Mouse (Mus musculus): Measurements from ENCODE around the gene Fig4. TPM values are rescaled to one million over a fixed set of nuclear protein-coding genes. Genes with fewer than 3 reads are reported as not detected.

Fig4 gene
- polyA plus RNA-seq, 1 experiment from 2014 or later: 36.4 TPM

- Histone ChIP-seq H3K4me1 (ENCODE audit: control insufficient read depth, insufficient read depth, low read length) (no peaks in the 10 kb centered on the region), H3K36me3 (ENCODE audit: control insufficient read depth, insufficient read depth, low read length) (no peaks in the 10 kb centered on the region), H3K9me3 (ENCODE audit: control insufficient read depth, low read length) (no peaks in the 10 kb centered on the region), H3K4me3 (ENCODE audit: low read depth, low read length) (no peak overlapping the region), H3K27me3 (ENCODE audit: control insufficient read depth, insufficient read depth, low read length) (no peaks in the 10 kb centered on the region), H3K27ac (ENCODE audit: low read depth, low read length) (no peak overlapping the region), H3K4me2 (ENCODE audit: low read depth, low read length) (no peak overlapping the region), H3K9ac (replicated peaks; ENCODE audit: low read depth, low read length) (no peak overlapping the region)
- 46% methylated on average over 6 of the region's 6 CpGs for WGBS
- no peak for ATAC-seq (ENCODE audit: low read depth)
Measured at GRCm38 (mm10) chr10:41280177-41280576, 22.9 kb downstream of the Fig4 start.

GRCm38 (mm10) chr10:41278808-41279207, 24.3 kb downstream of the Fig4 start:
- Histone ChIP-seq H3K4me2 (ENCODE audit: low read depth, low read length) (no peak overlapping the region), H3K27me3 (ENCODE audit: control insufficient read depth, insufficient read depth, low read length) (no peaks in the 10 kb centered on the region), H3K27ac (ENCODE audit: low read depth, low read length) (no peak overlapping the region), H3K4me1 (ENCODE audit: control insufficient read depth, insufficient read depth, low read length) (no peaks in the 10 kb centered on the region), H3K4me3 (ENCODE audit: low read depth, low read length) (no peak overlapping the region), H3K9ac (replicated peaks; ENCODE audit: low read depth, low read length) (no peak overlapping the region), H3K36me3 (ENCODE audit: control insufficient read depth, insufficient read depth, low read length) (no peaks in the 10 kb centered on the region), H3K9me3 (ENCODE audit: control insufficient read depth, low read length) (no peaks in the 10 kb centered on the region)
- no peak for ATAC-seq (ENCODE audit: low read depth)
- WGBS: 91% methylated on average over 1 of the region's 1 CpGs

- Histone ChIP-seq H3K9me3 (ENCODE audit: control insufficient read depth, low read length) (no peaks in the 10 kb centered on the region), H3K27me3 (ENCODE audit: control insufficient read depth, insufficient read depth, low read length) (no peaks in the 10 kb centered on the region), H3K4me3 (ENCODE audit: low read depth, low read length) (no peak overlapping the region), H3K36me3 (ENCODE audit: control insufficient read depth, insufficient read depth, low read length) (no peaks in the 10 kb centered on the region), H3K27ac (ENCODE audit: low read depth, low read length) (no peak overlapping the region), H3K9ac (replicated peaks; ENCODE audit: low read depth, low read length) (no peak overlapping the region), H3K4me2 (ENCODE audit: low read depth, low read length) (no peak overlapping the region), H3K4me1 (ENCODE audit: control insufficient read depth, insufficient read depth, low read length) (peaks cover 3% of the 10 kb centered on the region; the same call in 1 of the 2 replicates)
- WGBS: 80% methylated on average over 1 of the region's 1 CpGs
- no peak for ATAC-seq (ENCODE audit: low read depth)
Measured at GRCm38 (mm10) chr10:41274871-41275270, 28.2 kb downstream of the Fig4 start.

- Histone ChIP-seq H3K27me3 (ENCODE audit: control insufficient read depth, insufficient read depth, low read length) (no peaks in the 10 kb centered on the region), H3K4me1 (ENCODE audit: control insufficient read depth, insufficient read depth, low read length) (peaks cover 3% of the 10 kb centered on the region; the same call in 1 of the 2 replicates), H3K27ac (ENCODE audit: low read depth, low read length) (no peak overlapping the region), H3K9me3 (ENCODE audit: control insufficient read depth, low read length) (no peaks in the 10 kb centered on the region), H3K4me3 (ENCODE audit: low read depth, low read length) (no peak overlapping the region), H3K9ac (replicated peaks; ENCODE audit: low read depth, low read length) (no peak overlapping the region), H3K4me2 (ENCODE audit: low read depth, low read length) (no peak overlapping the region), H3K36me3 (ENCODE audit: control insufficient read depth, insufficient read depth, low read length) (no peaks in the 10 kb centered on the region)
- 50% methylated on average over 7 of the region's 7 CpGs for WGBS
- ATAC-seq (ENCODE audit: low read depth): no peak
Measured at GRCm38 (mm10) chr10:41271860-41272259, 31.2 kb downstream of the Fig4 start.

- Histone ChIP-seq H3K9me3 (ENCODE audit: control insufficient read depth, low read length) (no peaks in the 10 kb centered on the region), H3K36me3 (ENCODE audit: control insufficient read depth, insufficient read depth, low read length) (no peaks in the 10 kb centered on the region), H3K27ac (ENCODE audit: low read depth, low read length) (no peak overlapping the region), H3K9ac (replicated peaks; ENCODE audit: low read depth, low read length) (no peak overlapping the region), H3K4me2 (ENCODE audit: low read depth, low read length) (no peak overlapping the region), H3K4me1 (ENCODE audit: control insufficient read depth, insufficient read depth, low read length) (no peaks in the 10 kb centered on the region), H3K4me3 (ENCODE audit: low read depth, low read length) (no peak overlapping the region), H3K27me3 (ENCODE audit: control insufficient read depth, insufficient read depth, low read length) (no peaks in the 10 kb centered on the region)
- no peak for ATAC-seq (ENCODE audit: low read depth)
Measured at GRCm38 (mm10) chr10:41261889-41262288, 41.2 kb downstream of the Fig4 start.

GRCm38 (mm10) chr10:41261218-41261617, 41.8 kb downstream of the Fig4 start:
- Histone ChIP-seq H3K4me2 (ENCODE audit: low read depth, low read length) (no peak overlapping the region), H3K4me3 (ENCODE audit: low read depth, low read length) (no peak overlapping the region), H3K9me3 (ENCODE audit: control insufficient read depth, low read length) (no peaks in the 10 kb centered on the region), H3K9ac (replicated peaks; ENCODE audit: low read depth, low read length) (no peak overlapping the region), H3K4me1 (ENCODE audit: control insufficient read depth, insufficient read depth, low read length) (no peaks in the 10 kb centered on the region), H3K27ac (ENCODE audit: low read depth, low read length) (no peak overlapping the region), H3K27me3 (ENCODE audit: control insufficient read depth, insufficient read depth, low read length) (no peaks in the 10 kb centered on the region), H3K36me3 (ENCODE audit: control insufficient read depth, insufficient read depth, low read length) (no peaks in the 10 kb centered on the region)
- ATAC-seq (ENCODE audit: low read depth): no peak
- WGBS: 83% methylated on average over 1 of the region's 1 CpGs

GRCm38 (mm10) chr10:41260243-41261006, 42.6 kb downstream of the Fig4 start:
- no peak overlapping the region for H3K9ac ChIP-seq (replicated peaks; ENCODE audit: low read depth, low read length)
- H3K27ac ChIP-seq (ENCODE audit: low read depth, low read length): no peak overlapping the region
- H3K9me3 ChIP-seq (ENCODE audit: control insufficient read depth, low read length): no peaks in the 10 kb centered on the region
- WGBS: 39% methylated on average over 8 of the region's 8 CpGs
- H3K4me1 ChIP-seq (ENCODE audit: control insufficient read depth, insufficient read depth, low read length): no peaks in the 10 kb centered on the region
- no peak for ATAC-seq (ENCODE audit: low read depth)
- H3K4me2 ChIP-seq (ENCODE audit: low read depth, low read length): no peak overlapping the region
- H3K27me3 ChIP-seq (ENCODE audit: control insufficient read depth, insufficient read depth, low read length): no peaks in the 10 kb centered on the region
- H3K36me3 ChIP-seq (ENCODE audit: control insufficient read depth, insufficient read depth, low read length): no peaks in the 10 kb centered on the region
- H3K4me3 ChIP-seq (ENCODE audit: low read depth, low read length): no peak overlapping the region

- Histone ChIP-seq H3K4me2 (ENCODE audit: low read depth, low read length) (no peak overlapping the region), H3K36me3 (ENCODE audit: control insufficient read depth, insufficient read depth, low read length) (0 out of 2 replicates have a peak, but pooled peaks cover 3% of the 10 kb centered on the region)
- WGBS: 80% methylated on average over 5 of the region's 5 CpGs
Measured at GRCm38 (mm10) chr10:41250749-41251065, 52.4 kb downstream of the Fig4 start.

GRCm38 (mm10) chr10:41250045-41250748, 52.9 kb downstream of the Fig4 start:
- Histone ChIP-seq H3K9me3 (ENCODE audit: control insufficient read depth, low read length) (no peaks in the 10 kb centered on the region), H3K36me3 (ENCODE audit: control insufficient read depth, insufficient read depth, low read length) (0 out of 2 replicates have a peak, but pooled peaks cover 3% of the 10 kb centered on the region), H3K27me3 (ENCODE audit: control insufficient read depth, insufficient read depth, low read length) (no peaks in the 10 kb centered on the region), H3K4me3 (ENCODE audit: low read depth, low read length) (no peak overlapping the region), H3K4me2 (ENCODE audit: low read depth, low read length) (no peak overlapping the region), H3K27ac (ENCODE audit: low read depth, low read length) (no peak overlapping the region), H3K9ac (replicated peaks; ENCODE audit: low read depth, low read length) (no peak overlapping the region), H3K4me1 (ENCODE audit: control insufficient read depth, insufficient read depth, low read length) (no peaks in the 10 kb centered on the region)
- ATAC-seq (ENCODE audit: low read depth): no peak
- 58% methylated on average over 8 of the region's 8 CpGs for WGBS

More at GRCm38 (mm10) chr10:41250749-41251065, 52.4 kb downstream of the Fig4 start:
- no peaks in the 10 kb centered on the region for H3K4me1 ChIP-seq (ENCODE audit: control insufficient read depth, insufficient read depth, low read length)
- H3K9ac ChIP-seq (replicated peaks; ENCODE audit: low read depth, low read length): no peak overlapping the region
- ATAC-seq (ENCODE audit: low read depth): no peak
- H3K27ac ChIP-seq (ENCODE audit: low read depth, low read length): no peak overlapping the region
- no peaks in the 10 kb centered on the region for H3K9me3 ChIP-seq (ENCODE audit: control insufficient read depth, low read length)
- H3K27me3 ChIP-seq (ENCODE audit: control insufficient read depth, insufficient read depth, low read length): no peaks in the 10 kb centered on the region
- no peak overlapping the region for H3K4me3 ChIP-seq (ENCODE audit: low read depth, low read length)

Data from neural tube, embryonic 14.5 days (tissue).